Mouse (Mus musculus) erythroid progenitor cell, adult 5-6 weeks (primary cell): ENCODE results near the gene Apoh. TPM values are rescaled to one million over a fixed set of nuclear protein-coding genes. Genes with fewer than 3 reads are reported as not detected.
A peak's percentile ranks its signal among the peaks of the same experiment; 100 is the strongest.

Experiments
- ATAC-seq: replicated peaks from 2 replicates; pipeline ENCODE4 v1.8.0; 2016; ENCODE audit warnings: moderate number of reproducible peaks, mild to moderate bottlenecking, moderate TSS enrichment, inconsistent platforms; ENCODE audit not compliant: poor library complexity, low FRiP score, severe bottlenecking
- total RNA-seq, 2 experiments: library from RNA; stranded (forward) in 1 of 2; stranded (reverse) in 1 of 2; fragments of 150-400 nt in 1 of 2; fragments of 186-747, 209-891 nt in 1 of 2; gene quantifications; 2 replicates each; pipeline versions ENCODE4 v1.2.3 to v1.2.4; 2015 to 2017; ENCODE audit warnings: low replicate concordance in 2 of 2

Apoh gene
- total RNA-seq (2015; ENCODE audit: low replicate concordance): not detected in 2 replicates
- not detected in 2 replicates for total RNA-seq (2017; ENCODE audit: low replicate concordance)

GRCm38 (mm10) chr11:108342781-108343768 is at the start of gene Apoh:
TSS of gene Apoh (plus strand) at chr11:108343354.
- no peak for ATAC-seq

- peak; percentile 63; the same call in 1 of the 2 replicates for ATAC-seq
Observed at GRCm38 (mm10) chr11:108293843-108294242, 49.3 kb upstream of the Apoh start.

- 0 out of 2 replicates have a peak, but pooled peaks have one; percentile 53 for ATAC-seq
Observed at GRCm38 (mm10) chr11:108294305-108294813, 48.8 kb upstream of the Apoh start.

- 0 out of 2 replicates have a peak, but pooled peaks have one; percentile 43 for ATAC-seq
Observed at GRCm38 (mm10) chr11:108295373-108295772, 47.8 kb upstream of the Apoh start.

GRCm38 (mm10) chr11:108297956-108298355 is 45.2 kb upstream of the Apoh start:
- no peak for ATAC-seq

GRCm38 (mm10) chr11:108299913-108300312 is 43.2 kb upstream of the Apoh start:
- ATAC-seq: no peak

- no peak for ATAC-seq
Observed at GRCm38 (mm10) chr11:108300443-108300842, 42.7 kb upstream of the Apoh start.

- ATAC-seq: no peak
Observed at GRCm38 (mm10) chr11:108301036-108301435, 42.1 kb upstream of the Apoh start.

GRCm38 (mm10) chr11:108301796-108302490 is 41.2 kb upstream of the Apoh start:
- ATAC-seq: no peak

GRCm38 (mm10) chr11:108303787-108304186 is 39.4 kb upstream of the Apoh start:
- no peak for ATAC-seq

GRCm38 (mm10) chr11:108307258-108307657 is 35.9 kb upstream of the Apoh start:
- no peak for ATAC-seq

- no peak for ATAC-seq
Observed at GRCm38 (mm10) chr11:108308253-108308652, 34.9 kb upstream of the Apoh start.

GRCm38 (mm10) chr11:108309791-108310190 is 33.4 kb upstream of the Apoh start:
- ATAC-seq: no peak

- ATAC-seq: no peak
Observed at GRCm38 (mm10) chr11:108311912-108312311, 31.2 kb upstream of the Apoh start.

GRCm38 (mm10) chr11:108312516-108312915 is 30.6 kb upstream of the Apoh start:
- no peak for ATAC-seq

GRCm38 (mm10) chr11:108315736-108316135 is 27.4 kb upstream of the Apoh start:
- ATAC-seq: no peak

GRCm38 (mm10) chr11:108317878-108318277 is 25.3 kb upstream of the Apoh start:
- no peak for ATAC-seq

GRCm38 (mm10) chr11:108319162-108319561 is 24.0 kb upstream of the Apoh start:
- no peak for ATAC-seq

GRCm38 (mm10) chr11:108320561-108320960 is 22.6 kb upstream of the Apoh start:
- no peak for ATAC-seq

- ATAC-seq: no peak
Observed at GRCm38 (mm10) chr11:108322156-108322555, 21.0 kb upstream of the Apoh start.
